Mouse (Mus musculus) kidney, adult 8-10 months (tissue): ENCODE measurements around the gene Syt1.

ENCODE experiments used
- DNase-seq, 2 experiments: peaks; one replicate each; pipeline ENCODE4 v3.0.0; 2022

Syt1 gene

GRCm38 (mm10) chr10:108733982-108734381 is 276.8 kb downstream of the Syt1 start:
- DNase-seq: peak in 1 of 2 experiments; percentile 2

DNA sequence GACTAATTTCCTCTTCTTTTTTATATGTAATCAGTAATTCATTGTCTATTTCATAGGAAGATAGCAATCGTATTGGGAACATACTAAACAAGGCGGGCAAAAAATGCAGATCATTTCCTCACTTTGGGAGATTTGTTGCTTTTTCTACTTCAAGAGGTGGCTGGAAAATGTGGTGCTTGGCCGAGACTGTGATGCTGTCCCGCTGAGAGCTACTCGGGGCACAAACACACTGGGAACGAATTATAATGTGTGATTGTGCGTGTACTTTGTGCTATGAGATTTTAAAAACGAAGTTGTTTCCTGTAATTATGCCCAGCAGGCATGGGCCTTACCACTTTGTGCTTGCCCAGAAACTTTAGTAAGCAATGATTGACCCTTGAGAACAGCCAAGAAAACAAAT is 281.8 kb downstream of the Syt1 start:
- DNase-seq: no peak

- DNase-seq: no peak
These were observed 284.4 kb downstream of the Syt1 start for GRCm38 (mm10) chr10:108726391-108726790.

- DNase-seq: no peak
These were observed 285.9 kb downstream of the Syt1 start for GRCm38 (mm10) chr10:108724878-108725277.

GRCm38 (mm10) chr10:108710514-108710913 is 300.3 kb downstream of the Syt1 start:
- DNase-seq: peak; percentile 4 to 13

GRCm38 (mm10) chr10:108705658-108706057 is 305.1 kb downstream of the Syt1 start:
- no peak for DNase-seq

DNA sequence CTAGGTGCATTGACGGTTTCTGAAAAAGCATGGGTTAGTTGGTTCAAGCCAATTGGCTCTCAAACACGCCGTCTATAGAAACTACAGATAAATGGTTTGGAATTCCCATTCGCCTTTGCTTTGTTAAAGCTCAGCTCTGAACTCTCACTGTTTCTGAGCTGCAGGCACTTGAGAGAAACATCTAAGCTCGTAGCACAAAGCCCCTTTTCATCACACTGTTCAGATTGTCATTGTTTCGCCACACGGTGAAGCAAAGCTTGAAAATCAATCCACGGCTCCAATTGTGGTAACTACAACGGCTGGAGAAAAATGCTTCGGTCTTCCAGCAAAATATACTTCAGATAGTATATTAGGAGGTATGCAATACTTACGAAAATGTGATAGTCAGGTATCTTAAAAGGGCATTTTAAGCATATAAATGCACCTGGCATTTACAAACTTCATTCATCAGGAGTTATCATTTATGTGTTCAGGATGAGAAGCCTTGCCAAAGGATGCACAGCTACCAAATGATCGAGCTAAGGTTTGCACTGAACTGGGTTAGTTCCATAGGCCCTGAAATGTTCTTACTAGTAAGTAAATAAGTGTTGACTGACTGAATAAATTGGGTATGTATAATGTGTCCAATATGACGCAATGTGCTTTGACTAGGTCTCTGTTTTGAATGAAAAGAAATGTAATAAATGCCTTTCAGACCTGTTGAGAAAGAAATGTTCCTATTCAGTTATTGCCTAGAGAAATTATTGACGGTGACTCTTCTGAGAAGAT is 309.2 kb downstream of the Syt1 start:
- DNase-seq: no peak

- DNase-seq: no peak
These were observed 310.8 kb downstream of the Syt1 start, which contains the start of gene Gm5136 for GRCm38 (mm10) chr10:108699946-108700345. Gm5136 (minus strand) TSS chr10:108700160.

GRCm38 (mm10) chr10:108697062-108697461 is 313.7 kb downstream of the Syt1 start:
- no peak for DNase-seq

- DNase-seq: no peak
These were observed 319.8 kb downstream of the Syt1 start for GRCm38 (mm10) chr10:108690954-108691353.

DNA sequence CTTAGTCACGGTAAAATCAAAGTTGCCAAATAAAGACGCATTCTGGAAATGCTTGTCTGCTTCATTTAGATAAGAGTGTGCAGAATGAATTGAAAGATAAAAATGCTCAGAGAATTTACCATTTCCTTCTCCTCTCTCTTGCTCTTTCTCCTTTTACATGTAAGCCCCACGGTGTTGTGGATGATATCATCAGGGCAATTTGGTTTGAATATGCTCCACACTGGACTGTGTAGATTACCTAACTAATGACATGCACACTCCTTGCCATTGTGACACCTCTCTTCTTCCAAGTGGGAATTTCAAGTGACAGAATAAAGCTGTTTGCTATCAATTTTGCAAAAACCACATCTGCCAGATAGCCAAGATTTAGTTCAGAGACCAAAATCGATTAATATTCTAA is 324.1 kb downstream of the Syt1 start:
- DNase-seq: no peak

DNA sequence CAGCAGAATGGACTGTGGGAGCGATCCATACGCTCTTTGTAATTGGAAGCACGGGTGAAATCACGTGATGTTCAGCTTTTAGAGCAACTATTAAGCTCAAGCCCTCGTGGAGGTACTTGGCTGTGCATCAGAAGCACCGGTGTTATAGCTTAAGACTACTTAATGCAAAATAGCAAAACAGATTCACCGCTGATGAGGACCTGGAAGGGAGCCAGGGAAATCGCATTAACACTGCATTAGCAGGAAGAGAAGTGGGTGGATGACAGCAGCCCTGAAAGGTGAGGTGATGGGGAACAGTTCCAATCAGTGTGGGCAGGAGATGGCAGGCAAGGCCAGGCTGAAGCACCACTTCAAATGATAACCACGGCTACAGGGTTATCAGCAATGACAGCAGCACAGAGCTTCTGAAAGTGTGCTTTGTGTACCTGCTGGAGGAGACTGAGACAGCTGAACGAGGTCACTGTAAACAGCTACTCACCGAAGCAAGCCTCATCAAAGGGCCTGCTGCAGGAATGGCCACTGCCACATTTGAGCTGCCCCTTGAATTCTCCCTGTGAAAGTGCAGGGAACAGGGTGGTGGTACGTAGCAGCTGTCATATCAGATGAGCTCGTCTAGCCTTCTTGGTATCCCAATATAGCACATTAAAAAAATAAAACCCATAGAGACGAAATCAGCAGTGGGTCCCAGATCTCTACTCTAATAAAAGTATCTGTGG is 330.9 kb downstream of the Syt1 start:
- DNase-seq: no peak

DNA sequence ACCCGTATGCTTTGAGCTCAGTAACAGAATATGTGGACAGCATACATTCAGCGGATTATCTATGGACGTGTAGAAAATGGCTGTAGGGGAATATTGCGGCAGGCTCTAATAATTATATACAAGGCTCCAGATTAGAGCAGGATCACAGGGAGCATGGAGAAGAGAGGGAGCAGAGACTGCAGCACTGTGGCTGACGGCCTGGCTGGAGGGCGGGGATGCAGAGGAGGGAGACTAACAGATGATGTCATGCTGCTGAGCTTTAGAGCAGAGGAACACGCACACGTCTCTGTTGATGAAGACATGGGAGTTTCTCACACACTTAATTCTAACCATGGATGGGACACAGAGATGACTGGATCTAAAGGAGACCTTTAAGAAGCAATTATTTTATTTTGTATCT is 333.7 kb downstream of the Syt1 start:
- no peak for DNase-seq

DNA sequence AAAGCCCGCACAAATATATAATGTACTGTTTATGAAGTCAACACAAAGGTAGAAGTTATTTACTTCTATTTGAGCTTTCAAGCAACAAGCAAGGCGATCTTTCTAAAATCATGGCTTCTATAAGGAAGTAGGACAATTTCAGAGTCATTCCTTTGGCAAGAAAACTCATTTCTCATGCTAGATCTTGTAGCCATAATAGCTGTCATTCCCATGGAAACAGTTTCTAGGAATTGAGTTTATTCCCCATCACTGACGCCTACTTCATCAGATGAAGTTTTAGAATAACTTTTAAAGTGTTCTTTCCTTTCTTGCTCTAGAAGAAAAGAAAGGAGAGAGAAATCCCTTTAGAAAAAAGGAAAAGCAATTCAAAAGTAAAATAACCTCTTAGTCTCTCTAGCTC is 341.8 kb downstream of the Syt1 start:
- DNase-seq: no peak

DNA sequence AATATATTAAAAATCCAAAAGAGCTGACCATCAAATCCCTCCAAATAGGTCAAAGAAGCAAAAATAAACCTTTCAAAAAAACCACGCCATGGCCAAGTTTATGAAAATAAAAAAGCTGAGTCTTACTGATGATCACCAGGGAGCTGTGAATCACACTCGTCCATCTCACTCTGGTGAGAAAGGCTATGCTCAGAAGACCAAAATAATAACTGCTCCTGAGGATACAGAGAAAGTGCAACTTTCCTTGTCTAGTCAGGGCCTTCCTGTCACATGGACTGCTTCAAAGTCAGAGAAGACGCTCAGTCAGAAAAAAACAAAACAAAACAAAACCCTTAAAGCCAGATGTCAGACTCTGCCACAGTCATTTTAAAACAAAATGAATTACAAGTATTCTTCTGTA is 350.5 kb downstream of the Syt1 start:
- no peak for DNase-seq

DNA sequence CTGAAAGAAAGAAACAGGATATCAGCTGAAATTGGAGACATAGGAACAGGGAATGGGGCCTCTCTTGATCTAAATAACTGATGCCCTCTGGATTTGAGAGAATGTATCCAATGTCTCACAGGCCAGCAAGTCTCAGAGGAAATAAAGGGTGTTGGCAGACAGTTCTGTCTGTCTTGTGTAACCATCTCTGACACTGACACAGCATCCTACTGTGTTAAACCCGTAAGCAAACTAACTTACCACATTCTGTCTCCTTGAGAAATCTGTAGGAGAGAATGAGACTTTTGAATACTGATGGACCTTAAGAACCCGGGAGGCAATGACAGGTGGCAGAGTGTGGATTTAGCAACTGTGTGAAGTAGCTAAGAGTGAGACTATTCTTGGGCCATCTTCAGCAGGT is 352.5 kb downstream of the Syt1 start:
- DNase-seq: no peak

- DNase-seq: no peak
These were observed 353.1 kb downstream of the Syt1 start for GRCm38 (mm10) chr10:108657669-108658068.

DNA sequence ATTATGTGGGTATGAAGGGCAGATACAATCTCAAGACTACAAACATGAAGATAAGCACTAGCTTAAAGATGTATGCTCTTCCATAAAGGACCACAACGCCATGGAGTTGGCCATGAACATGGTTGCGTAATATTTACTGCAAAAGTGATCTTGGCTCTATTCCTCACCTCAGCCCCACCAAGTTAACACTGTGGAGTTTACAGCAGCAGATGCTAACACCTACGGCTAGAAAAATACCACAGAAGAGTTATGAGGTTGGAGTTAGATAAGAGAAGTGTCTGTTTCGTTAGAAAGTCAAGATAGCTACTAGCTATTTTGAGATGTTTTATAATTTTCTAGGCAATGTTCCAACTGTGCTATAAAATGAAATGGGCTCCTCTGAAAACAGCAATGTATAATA is 353.9 kb downstream of the Syt1 start:
- DNase-seq: no peak

GRCm38 (mm10) chr10:108655074-108655473 is 355.7 kb downstream of the Syt1 start:
- no peak for DNase-seq

- DNase-seq: no peak
These were observed 358.0 kb downstream of the Syt1 start for GRCm38 (mm10) chr10:108652831-108653230.

DNA sequence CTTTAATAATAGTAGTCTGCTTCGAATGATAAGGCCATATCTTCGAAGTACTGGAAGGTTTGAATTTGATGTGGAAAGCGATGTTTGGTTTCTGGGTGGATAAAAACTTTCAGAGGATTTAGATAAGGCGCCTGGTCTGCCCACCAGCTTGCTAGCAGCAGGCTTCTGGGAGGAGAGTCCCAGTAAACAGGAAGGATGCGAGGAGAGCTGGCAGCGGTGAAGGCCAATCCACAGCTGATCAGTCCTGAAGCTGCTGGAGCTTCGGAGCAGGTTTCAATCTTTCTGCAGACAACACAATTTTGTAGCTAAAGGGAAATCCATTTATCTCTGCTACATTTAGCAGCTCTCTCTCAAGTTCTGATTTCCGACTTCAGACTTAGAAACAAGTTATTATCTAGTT is 358.7 kb downstream of the Syt1 start:
- no peak for DNase-seq

DNA sequence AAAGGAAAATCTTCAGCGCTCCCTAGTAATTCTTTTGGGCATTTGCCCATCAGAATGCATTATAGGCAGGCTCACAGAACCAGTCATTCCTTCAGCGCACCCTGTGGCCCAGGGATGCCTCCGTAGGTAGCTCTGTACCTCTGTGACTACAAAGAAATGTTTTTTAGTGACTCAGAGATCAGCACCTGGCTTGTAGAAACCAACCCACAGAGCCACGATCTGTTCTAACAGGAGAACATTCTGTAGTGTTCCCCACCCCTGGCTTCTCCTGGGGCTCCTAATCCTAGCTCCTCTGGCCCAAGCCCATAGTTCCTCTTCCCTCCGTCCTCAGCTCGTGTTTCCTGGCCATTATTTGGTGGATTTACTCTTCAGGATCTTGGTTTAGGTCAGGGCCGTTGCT is 361.6 kb downstream of the Syt1 start:
- DNase-seq: no peak

GRCm38 (mm10) chr10:108643915-108644314 is 366.9 kb downstream of the Syt1 start:
- DNase-seq: no peak

- DNase-seq: no peak
These were observed 372.7 kb downstream of the Syt1 start for GRCm38 (mm10) chr10:108638095-108638494.
